Mouse (Mus musculus) urinary bladder, postnatal 4 days (tissue): Measurements from ENCODE around the gene Foxa2.

ENCODE experiments used
- DNase-seq, 2 experiments: peaks; one replicate each; pipeline ENCODE4 v3.0.0; 2021 to 2022; ENCODE audit warnings: low spot score in 2 of 2

Foxa2 gene

GRCm38 (mm10) chr2:148004554-148005521 lies 41.9 kb downstream of the Foxa2 start:
- DNase-seq: no peak

- no peak for DNase-seq
These were observed 43.3 kb downstream of the Foxa2 start for GRCm38 (mm10) chr2:148003511-148003910.

GRCm38 (mm10) chr2:147998206-147998966 lies 48.4 kb downstream of the Foxa2 start:
- no peak for DNase-seq

- DNase-seq: no peak
These were observed 50.0 kb downstream of the Foxa2 start for GRCm38 (mm10) chr2:147996781-147997180.

DNA sequence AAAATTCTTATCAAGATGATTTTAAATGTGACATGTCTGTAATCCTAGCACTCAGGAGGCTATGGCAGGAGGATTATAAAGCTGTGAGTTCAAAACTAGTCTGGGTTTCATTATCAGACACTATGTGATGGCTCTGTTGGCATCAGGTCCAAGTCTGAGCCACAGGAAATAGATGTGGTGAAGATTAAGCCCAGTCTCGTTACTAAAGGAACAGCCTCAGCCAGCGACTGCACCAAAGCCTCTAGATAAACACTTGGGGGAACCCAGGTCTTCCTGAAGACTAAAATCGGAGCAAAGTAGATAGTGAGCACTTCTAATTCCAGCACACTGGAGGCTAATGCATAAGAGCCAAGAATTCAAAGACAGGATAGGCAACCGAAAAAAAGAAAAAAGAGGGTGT lies 52.9 kb downstream of the Foxa2 start:
- DNase-seq: no peak

GRCm38 (mm10) chr2:147992935-147993679 lies 53.7 kb downstream of the Foxa2 start:
- DNase-seq: no peak
